Mouse (Mus musculus) testis, postnatal 14 days (tissue): ENCODE results near the gene Eif2d.

Experiments
- DNase-seq: peaks from one replicate; pipeline ENCODE4 v3.0.0; 2021; ENCODE audit warnings: low spot score

The Eif2d gene

GRCm38 (mm10) chr1:131153018-131153629 is at the start of gene Eif2d:
Gene Eif2d, plus strand, starts transcription at chr1:131153181.
- DNase-seq = peak; percentile 88

- DNase-seq = no peak
Measured at GRCm38 (mm10) chr1:131103776-131104424, 49.1 kb upstream of the Eif2d start.

- no peak for DNase-seq
Measured at GRCm38 (mm10) chr1:131107575-131108308, 45.2 kb upstream of the Eif2d start.

GRCm38 (mm10) chr1:131110525-131111106 is 42.4 kb upstream of the Eif2d start:
- no peak for DNase-seq

GRCm38 (mm10) chr1:131112576-131112975 is 40.4 kb upstream of the Eif2d start:
- DNase-seq = no peak

- DNase-seq = no peak
Measured at GRCm38 (mm10) chr1:131115932-131116331, 37.0 kb upstream of the Eif2d start.

- no peak for DNase-seq
Measured at GRCm38 (mm10) chr1:131116430-131117011, 36.5 kb upstream of the Eif2d start.

GRCm38 (mm10) chr1:131118530-131118929 is 34.5 kb upstream of the Eif2d start:
- DNase-seq = no peak

- no peak for DNase-seq
Measured at GRCm38 (mm10) chr1:131119026-131119425, 34.0 kb upstream of the Eif2d start.

GRCm38 (mm10) chr1:131121987-131122386 is 31.0 kb upstream of the Eif2d start:
- DNase-seq = no peak

- DNase-seq = no peak
Measured at GRCm38 (mm10) chr1:131123522-131124265, 29.3 kb upstream of the Eif2d start.

GRCm38 (mm10) chr1:131125987-131126744 is 26.8 kb upstream of the Eif2d start:
- DNase-seq = peak; percentile 66

GRCm38 (mm10) chr1:131134231-131134630 is 18.8 kb upstream of the Eif2d start:
- no peak for DNase-seq

GRCm38 (mm10) chr1:131134942-131135522 is 17.9 kb upstream of the Eif2d start:
- DNase-seq = peak; percentile 77

- no peak for DNase-seq
Measured at GRCm38 (mm10) chr1:131135960-131136629, 16.9 kb upstream of the Eif2d start.

GRCm38 (mm10) chr1:131137111-131137510 is 15.9 kb upstream of the Eif2d start:
- no peak for DNase-seq

- DNase-seq = no peak
Measured at GRCm38 (mm10) chr1:131137717-131138118, 15.3 kb upstream of the Eif2d start.

GRCm38 (mm10) chr1:131138191-131139016 is 14.6 kb upstream of the Eif2d start, which contains the start of gene Dyrk3:
Gene Dyrk3, minus strand, starts transcription at chr1:131138340.
- DNase-seq = peak; percentile 87
